Mouse (Mus musculus) brown adipose tissue, adult 24 weeks (tissue): ENCODE measurements around the gene Il12rb2. TPM values are rescaled to one million over a fixed set of nuclear protein-coding genes. Genes with fewer than 3 reads are reported as not detected.

Source experiments
- H3K27ac ChIP-seq: fragments of 200-500 bp; replicated peaks from 2 replicates; pipeline ENCODE4 v1.5.1; 2012; ENCODE audit warnings: low read depth, mild to moderate bottlenecking, low read length
- H3K4me1 ChIP-seq: fragments of 200-500 bp; 2 replicates; pipeline ENCODE4 v1.6.1; 2012; ENCODE audit warnings: low read length, mixed read lengths; ENCODE audit not compliant: control insufficient read depth, insufficient read depth, insufficient read length
- H3K4me3 ChIP-seq: fragments of 200-500 bp; 2 replicates; pipeline ENCODE4 v1.5.1; 2012; ENCODE audit warnings: low read depth, mild to moderate bottlenecking, low read length, moderate library complexity; ENCODE audit not compliant: insufficient read depth
- polyA plus RNA-seq: library from polyadenylated mRNA; stranded (reverse); fragments of >200 nt; gene quantifications from 2 replicates; pipeline ENCODE4 v1.2.4, GENCODE M21; 2012; ENCODE audit not compliant: missing spikeins, insufficient read depth, insufficient read length

Il12rb2 gene
- not detected in 2 replicates for polyA plus RNA-seq

GRCm38 (mm10) chr6:67375982-67376391 is at the start of gene Il12rb2:
Gene Il12rb2, minus strand, starts transcription at chr6:67376188.
- peak within 1 kb of the TSS; percentile 24; the same call in 1 of the 2 replicates for H3K4me3 ChIP-seq
- no peak within 1 kb of the TSS for H3K27ac ChIP-seq
- H3K4me1 ChIP-seq: no peaks in the 10 kb centered on the region

GRCm38 (mm10) chr6:67421761-67422160 is 45.8 kb upstream of the Il12rb2 start:
- Histone ChIP-seq H3K4me3 (no peak overlapping the region), H3K27ac (no peak overlapping the region)

DNA sequence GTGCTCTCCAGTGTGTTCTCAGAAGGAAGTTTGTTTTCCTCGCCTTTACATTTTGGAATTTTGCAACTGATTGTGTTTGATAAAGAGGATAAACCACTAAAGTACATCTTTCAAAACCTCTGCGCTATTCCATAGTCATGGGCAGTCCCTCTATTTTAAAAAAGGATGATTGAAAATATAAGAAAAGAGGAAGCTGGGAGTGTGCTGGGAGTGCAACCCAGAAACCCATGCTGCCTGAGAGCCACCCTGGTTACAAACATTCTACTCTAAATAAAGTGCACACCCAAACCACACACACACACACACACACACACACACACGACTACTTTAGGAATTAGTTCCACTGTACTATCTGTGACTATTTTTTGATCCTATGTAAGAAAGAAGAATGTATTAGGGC is 40.6 kb upstream of the Il12rb2 start:
- no peaks in the 10 kb centered on the region for H3K4me1 ChIP-seq

More at GRCm38 (mm10) chr6:67421761-67422160, 45.8 kb upstream of the Il12rb2 start:
- no peaks in the 10 kb centered on the region for H3K4me1 ChIP-seq

DNA sequence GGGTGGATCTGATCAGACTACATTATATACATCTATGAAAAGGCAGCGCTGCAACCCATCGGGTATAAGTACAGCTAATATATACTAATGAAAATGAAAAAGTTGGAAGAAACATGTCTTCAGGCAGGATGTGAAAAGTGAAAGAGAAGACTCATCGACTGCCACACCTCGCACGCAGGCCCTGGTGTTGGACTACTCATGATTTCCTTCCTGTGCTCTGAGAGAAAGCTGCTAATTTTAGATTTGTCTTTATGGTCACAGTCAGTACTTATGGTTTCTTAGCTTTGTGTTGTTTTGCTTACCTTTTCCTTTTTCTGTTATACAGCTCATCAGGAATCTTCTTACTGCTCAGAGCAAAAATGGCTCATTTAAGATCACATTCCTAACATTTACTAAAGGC is 39.3 kb upstream of the Il12rb2 start:
- H3K4me3 ChIP-seq: no peak overlapping the region
- no peak overlapping the region for H3K27ac ChIP-seq
- no peaks in the 10 kb centered on the region for H3K4me1 ChIP-seq

More for the DNA sequence above, 40.6 kb upstream of the Il12rb2 start:
- Histone ChIP-seq H3K27ac (no peak overlapping the region), H3K4me3 (no peak overlapping the region)

- H3K4me3 ChIP-seq: no peak overlapping the region
- no peaks in the 10 kb centered on the region for H3K4me1 ChIP-seq
- H3K27ac ChIP-seq: no peak overlapping the region
Observed at GRCm38 (mm10) chr6:67413378-67413777, 37.4 kb upstream of the Il12rb2 start.

- no peak overlapping the region for H3K4me3 ChIP-seq
Observed at GRCm38 (mm10) chr6:67405281-67405682, 29.3 kb upstream of the Il12rb2 start.

GRCm38 (mm10) chr6:67399551-67399950 is 23.6 kb upstream of the Il12rb2 start:
- Histone ChIP-seq H3K4me3 (no peak overlapping the region), H3K4me1 (no peaks in the 10 kb centered on the region), H3K27ac (no peak overlapping the region)

More at GRCm38 (mm10) chr6:67405281-67405682, 29.3 kb upstream of the Il12rb2 start:
- Histone ChIP-seq H3K27ac (no peak overlapping the region), H3K4me1 (no peaks in the 10 kb centered on the region)

DNA sequence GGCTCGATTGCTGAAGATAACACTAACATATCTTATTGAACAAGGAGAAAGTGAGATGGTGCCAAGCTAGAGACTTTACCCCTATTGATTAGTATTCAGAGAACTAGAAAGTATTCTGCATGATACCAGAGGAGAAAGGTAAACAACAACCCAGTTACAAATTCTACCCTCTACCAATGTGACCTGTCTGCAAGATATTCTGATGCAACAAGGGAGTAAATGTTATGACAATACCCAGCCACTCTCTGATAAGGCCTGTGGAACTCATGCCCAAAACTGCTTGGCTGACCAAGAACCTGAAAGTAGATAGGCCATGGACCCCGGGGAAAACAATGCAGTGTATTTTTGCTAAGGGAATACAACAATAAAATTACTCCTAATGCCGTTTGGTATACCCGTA is 10.2 kb downstream of the Il12rb2 start:
- Histone ChIP-seq H3K4me3 (no peak overlapping the region), H3K27ac (no peak overlapping the region), H3K4me1 (no peaks in the 10 kb centered on the region)

DNA sequence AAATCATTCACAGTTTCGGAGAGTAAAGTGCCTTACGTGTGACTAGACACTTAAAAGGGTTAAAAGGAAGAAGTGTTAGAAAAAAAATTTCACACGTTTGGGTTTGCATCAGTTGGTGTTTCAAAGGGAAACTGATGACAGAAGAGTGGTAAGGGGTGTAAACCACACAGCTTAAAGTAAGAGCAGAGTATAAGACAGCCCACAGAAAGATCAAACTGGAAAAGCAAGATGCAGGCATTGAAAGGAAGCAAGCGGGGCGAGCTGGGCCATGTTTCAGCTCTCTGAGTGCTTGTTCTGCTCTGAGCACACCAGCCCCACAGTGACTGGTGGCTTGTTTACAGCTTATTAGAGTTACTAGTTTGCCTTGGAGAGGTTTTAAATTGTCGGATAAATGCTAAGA is 27.9 kb downstream of the Il12rb2 start:
- H3K4me1 ChIP-seq: no peaks in the 10 kb centered on the region
- H3K4me3 ChIP-seq: no peak overlapping the region
- no peak overlapping the region for H3K27ac ChIP-seq

DNA sequence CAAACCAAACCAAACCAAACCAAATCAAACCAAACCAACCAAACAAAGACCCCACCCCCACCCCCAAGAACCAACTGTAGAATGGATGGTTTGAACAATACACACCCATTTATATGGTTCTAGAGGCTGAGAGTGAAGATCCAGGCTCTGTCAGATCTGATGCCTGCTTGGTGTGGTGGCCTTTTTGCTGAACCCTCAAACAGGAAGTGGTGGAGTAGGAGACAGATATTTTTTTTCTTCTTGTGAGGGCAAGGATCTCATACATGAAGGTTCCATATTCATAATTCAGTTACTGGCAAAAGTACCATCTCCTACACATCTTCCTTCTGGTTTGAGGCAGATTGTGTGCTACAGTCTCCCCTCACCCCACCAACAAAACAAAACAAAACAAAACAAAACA is 36.5 kb downstream of the Il12rb2 start:
- Histone ChIP-seq H3K4me3 (no peak overlapping the region), H3K4me1 (no peaks in the 10 kb centered on the region), H3K27ac (no peak overlapping the region)

- H3K27ac ChIP-seq: no peak overlapping the region
- no peak overlapping the region for H3K4me3 ChIP-seq
- no peaks in the 10 kb centered on the region for H3K4me1 ChIP-seq
Observed at GRCm38 (mm10) chr6:67337943-67338342, 38.0 kb downstream of the Il12rb2 start.

- Histone ChIP-seq H3K4me3 (no peak overlapping the region), H3K27ac (no peak overlapping the region), H3K4me1 (no peaks in the 10 kb centered on the region)
Observed at GRCm38 (mm10) chr6:67323788-67324187, 52.2 kb downstream of the Il12rb2 start.

DNA sequence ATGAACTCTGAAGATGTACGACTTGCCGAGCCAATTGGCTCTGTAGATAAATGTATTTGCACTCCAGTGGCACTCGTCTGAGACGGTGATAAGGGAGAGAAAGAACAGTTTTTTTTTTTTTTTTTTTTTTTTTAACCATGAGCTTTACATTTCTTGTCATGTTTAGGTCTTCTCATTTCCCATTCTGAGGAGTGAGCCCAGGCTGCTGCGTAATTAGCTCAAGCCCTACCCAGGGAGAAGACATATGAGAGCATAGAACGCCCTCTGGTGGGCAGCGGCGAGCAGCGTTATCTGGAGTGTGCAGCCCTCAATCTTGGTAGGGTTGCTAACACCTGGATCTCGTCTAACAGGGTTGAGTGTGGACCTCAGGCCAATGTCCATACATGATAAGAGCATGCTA is 57.5 kb downstream of the Il12rb2 start:
- H3K4me1 ChIP-seq: no peaks in the 10 kb centered on the region

DNA sequence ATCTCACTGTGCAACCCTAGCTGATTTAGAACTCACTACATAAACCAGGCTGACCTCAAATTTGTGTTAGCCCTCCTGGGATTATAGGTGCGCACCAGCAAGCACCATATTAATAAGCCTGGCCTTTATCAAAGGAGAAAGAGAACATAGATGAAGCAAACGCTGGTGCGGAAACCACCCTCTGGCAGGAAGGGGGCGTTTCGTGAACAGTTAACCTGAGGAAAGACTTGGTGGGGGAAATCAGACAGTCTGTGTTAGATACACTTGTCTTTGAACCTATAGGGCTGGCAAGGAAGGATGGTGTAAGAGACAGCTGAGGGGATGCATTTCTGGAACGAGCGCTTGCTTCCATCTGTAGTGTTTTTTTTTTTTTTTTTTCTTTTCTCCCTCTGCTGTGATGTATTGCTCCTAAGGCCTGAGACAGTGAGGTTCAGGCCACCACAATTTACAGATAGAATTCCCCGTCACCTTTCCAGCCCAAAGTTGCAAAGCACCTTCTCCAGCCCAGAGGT is 58.1 kb downstream of the Il12rb2 start:
- no peak overlapping the region for H3K4me3 ChIP-seq
- no peaks in the 10 kb centered on the region for H3K4me1 ChIP-seq

More for the DNA sequence above, 57.5 kb downstream of the Il12rb2 start:
- Histone ChIP-seq H3K27ac (no peak overlapping the region), H3K4me3 (no peak overlapping the region)

DNA sequence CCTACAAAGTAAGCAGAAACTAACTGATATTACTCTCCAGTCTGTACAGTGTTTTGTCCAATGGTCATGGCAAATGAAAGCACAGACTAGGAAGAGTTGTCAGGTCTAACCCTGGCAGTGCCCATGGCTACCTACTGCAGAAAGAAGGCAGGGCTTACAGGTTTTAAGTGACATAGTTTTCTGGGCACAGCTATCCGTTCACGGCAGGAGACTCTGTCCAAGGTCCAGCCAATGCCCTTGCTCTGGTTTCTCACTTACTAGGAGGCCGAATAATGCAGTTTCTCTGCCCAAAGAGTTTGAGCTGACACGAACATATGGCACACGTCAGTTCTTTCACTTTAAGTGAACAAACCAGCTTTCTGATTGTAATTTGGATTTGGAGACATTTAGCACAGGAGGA is 58.9 kb downstream of the Il12rb2 start:
- Histone ChIP-seq H3K4me3 (no peak overlapping the region), H3K27ac (no peak overlapping the region), H3K4me1 (no peaks in the 10 kb centered on the region)

More for the DNA sequence above, 58.1 kb downstream of the Il12rb2 start:
- no peak overlapping the region for H3K27ac ChIP-seq

DNA sequence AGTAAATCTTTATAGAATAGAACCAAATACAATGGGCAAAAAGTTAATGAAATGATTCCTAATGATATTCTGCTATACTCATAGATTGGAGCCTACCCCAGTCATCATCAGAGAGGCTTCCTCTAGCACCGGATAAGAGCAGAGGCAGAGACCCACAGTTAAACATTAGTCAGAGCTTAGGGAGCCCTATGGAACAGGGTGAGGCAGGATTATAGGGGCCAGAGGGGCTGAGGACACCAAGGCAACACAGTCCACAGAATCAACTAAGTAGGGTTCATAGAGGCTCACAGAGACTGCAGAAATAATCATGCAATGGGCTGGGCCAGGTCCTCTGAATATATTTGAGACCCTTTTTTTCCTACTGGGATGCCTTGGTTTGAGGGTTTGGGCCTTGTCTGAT is 61.3 kb downstream of the Il12rb2 start:
- H3K4me3 ChIP-seq: no peak overlapping the region
- H3K4me1 ChIP-seq: no peaks in the 10 kb centered on the region
- no peak overlapping the region for H3K27ac ChIP-seq
